Mouse (Mus musculus) liver, embryonic 14.5 days (tissue): ENCODE measurements around the gene Pi4kb.

Experiments used
- CTCF ChIP-seq: IDR thresholded peaks from 2 replicates; pipeline ENCODE4 v1.5.1; 2016; ENCODE audit warnings: antibody characterized with exemption, low read depth, control low read depth
- EP300 ChIP-seq: IDR thresholded peaks from 2 replicates; pipeline ENCODE4 v1.6.1; 2016; ENCODE audit warnings: antibody characterized with exemption, low read depth

- TF ChIP-seq CTCF (no peak), EP300 (no peak)
Observed at GRCm38 (mm10) chr3:94964989-94965388, 9.5 kb upstream of the Pi4kb start.
